8 mouse cellular contexts compared by ENCODE assay signal in the genomic region with DNA sequence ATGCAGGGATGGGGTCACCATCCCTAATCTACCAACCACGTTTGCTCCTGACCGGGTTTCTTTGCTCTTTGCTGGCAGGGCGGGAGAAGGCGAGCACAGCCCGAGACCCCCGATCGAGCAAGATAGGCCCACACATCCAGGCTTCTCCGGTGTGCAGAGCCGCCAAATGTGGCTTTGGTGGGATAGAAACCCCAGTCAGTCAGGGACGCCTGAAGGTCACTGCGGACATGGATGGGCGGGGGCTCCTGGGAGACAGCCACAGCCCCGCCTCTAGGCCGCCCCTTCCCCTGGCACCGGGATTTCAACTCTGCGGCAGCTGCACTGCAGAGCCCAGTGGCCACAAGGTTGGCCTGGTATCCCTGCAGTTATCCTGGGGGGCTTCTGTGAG. TPM values are rescaled to one million over a fixed set of nuclear protein-coding genes. Genes with fewer than 3 reads are reported as not detected.
A peak's percentile ranks its signal among the peaks of the same experiment; 100 is the strongest.
DNase-seq lines count a peak whose midpoint lies in the region; ATAC-seq and TF ChIP-seq lines count a peak whose summit lies in the region.

No protein-coding gene starts in this region.

- no peak overlapping the region for H3K9ac ChIP-seq in heart, embryonic 12.5 days
- H3K9ac ChIP-seq in ES-Bruce4 (ENCODE audit: low read depth, poor library complexity, severe bottlenecking) = peak overlapping the region; percentile 53
- peak overlapping the region; percentile 68 for H3K9ac ChIP-seq in forebrain, embryonic 13.5 days

- TF ChIP-seq POLR2A in ES-Bruce4 (IDR thresholded peaks at IDR 0.05; ENCODE audit: insufficient read depth, low read length) = no peak

- no peak for DNase-seq in heart, postnatal 10 days
- DNase-seq in mesoderm, embryonic 11.5 days (ENCODE audit: low read depth, low spot score) = peak; percentile 7
- no peak for DNase-seq in urinary bladder, postnatal 10 days (ENCODE audit: low spot score)
- no peak for DNase-seq in layer of hippocampus, adult 8-10 months (ENCODE audit: low spot score in 2 of 2)
- DNase-seq in thymus, postnatal 36 days = no peak

- no peaks in the 10 kb centered on the region for H3K9me3 ChIP-seq in heart, embryonic 12.5 days (replicated peaks)
- no peaks in the 10 kb centered on the region for H3K9me3 ChIP-seq in ES-Bruce4 (replicated peaks; ENCODE audit: control insufficient read depth, insufficient read depth, low read length, poor library complexity, severe bottlenecking)
- no peaks in the 10 kb centered on the region for H3K9me3 ChIP-seq in forebrain, embryonic 13.5 days (replicated peaks)

- H3K36me3 ChIP-seq in heart, embryonic 12.5 days = no peaks in the 10 kb centered on the region
- H3K36me3 ChIP-seq in ES-Bruce4 (ENCODE audit: control insufficient read depth, insufficient read depth, low read length, poor library complexity, severe bottlenecking) = no peaks in the 10 kb centered on the region
- no peaks in the 10 kb centered on the region for H3K36me3 ChIP-seq in forebrain, embryonic 13.5 days (ENCODE audit: poor library complexity, severe bottlenecking)

- intact Hi-C loops in heart, postnatal 10 days (cut with DNase I) = no loop called here

- no peak overlapping the region for H3K27ac ChIP-seq in heart, embryonic 12.5 days (ENCODE audit: poor library complexity, severe bottlenecking)
- H3K27ac ChIP-seq in ES-Bruce4 (ENCODE audit: insufficient read depth, low read length) = no peak overlapping the region
- no peak overlapping the region for H3K27ac ChIP-seq in forebrain, embryonic 13.5 days

- peak overlapping the region; percentile 79 for H3K4me2 ChIP-seq in heart, embryonic 12.5 days
- H3K4me2 ChIP-seq in forebrain, embryonic 13.5 days = peak overlapping the region; percentile 84

- TF ChIP-seq CTCF in ES-Bruce4 (IDR thresholded peaks at IDR 0.05; ENCODE audit: low read depth, low read length) = no peak

- under 1% methylated on average over 16 of the region's 16 CpGs for WGBS in heart, embryonic 12.5 days
- WGBS in forebrain, embryonic 13.5 days = 1% methylated on average over 16 of the region's 16 CpGs

- H3K4me1 ChIP-seq in heart, embryonic 12.5 days (replicated peaks) = peaks cover 8% of the 10 kb centered on the region
- H3K4me1 ChIP-seq in ES-Bruce4 (ENCODE audit: control insufficient read depth, insufficient read depth, low read length) = no peaks in the 10 kb centered on the region
- peaks cover 15% of the 10 kb centered on the region for H3K4me1 ChIP-seq in forebrain, embryonic 13.5 days

- H3K27me3 ChIP-seq in heart, embryonic 12.5 days (replicated peaks) = peaks cover 68% of the 10 kb centered on the region
- H3K27me3 ChIP-seq in ES-Bruce4 (ENCODE audit: control insufficient read depth, insufficient read depth, low read length, poor library complexity, severe bottlenecking) = no peaks in the 10 kb centered on the region
- H3K27me3 ChIP-seq in forebrain, embryonic 13.5 days = peaks cover 49% of the 10 kb centered on the region

- TF ChIP-seq EP300 in ES-Bruce4 (IDR thresholded peaks at IDR 0.05; ENCODE audit: insufficient read depth, low read depth, low read length) = no peak

- ATAC-seq in heart, embryonic 12.5 days (ENCODE audit: insufficient number of reproducible peaks, low FRiP score) = no peak
- ATAC-seq in forebrain, embryonic 13.5 days = peak; percentile 63

- peak overlapping the region; percentile 41 for H3K4me3 ChIP-seq in heart, embryonic 12.5 days
- peak overlapping the region; percentile 58 for H3K4me3 ChIP-seq in ES-Bruce4 (ENCODE audit: low read depth, low read length)
- peak overlapping the region; percentile 53 for H3K4me3 ChIP-seq in forebrain, embryonic 13.5 days

RNA-seq across cellular contexts. Expression of a gene that starts 0.4 kb away (rescaled TPM):
- 0.39 and 0.57 TPM in 2 replicates for polyA plus RNA-seq in heart, embryonic 12.5 days (2016; fragmentation: Nextera tagmentation; extraction: Ambion mirVana)
- under 1 TPM in 1 of 2 experiments, not detected in 1; 0.38 TPM for total RNA-seq in heart, postnatal 10 days (2021)
- 1.2 and 1.8 TPM in 2 replicates for polyA plus RNA-seq in ES-Bruce4 (2011; ENCODE audit: insufficient read depth, insufficient read length, low read depth, missing spikeins)
- 31.4 and 33.8 TPM in 2 replicates for polyA plus RNA-seq in forebrain, embryonic 13.5 days (2015; fragmentation: Nextera tagmentation; extraction: Ambion mirVana)
- 100 to 1,000 TPM; 530 to 563 (median 545) TPM for total RNA-seq in layer of hippocampus, adult 8-10 months (2022)

Comparison
In these comparisons a context has a peak if more than half of its experiments do, and no peak if none do; other contexts are left out.
1. RNA of a gene that starts 0.4 kb away (polyA plus RNA-seq): 31.4 to 33.8 TPM in forebrain, embryonic 13.5 days; 1.2 to 1.8 TPM in ES-Bruce4 and 0.39 to 0.57 TPM in heart, embryonic 12.5 days; every median in the first group is over 10 times any median in the second.
2. Peak in every context shown above with its lines, with median percentiles within 50 percentile points of each other: H3K4me3 ChIP-seq.